Mouse (Mus musculus) A20 (cell line): ENCODE results near the gene Phf1.
"Not testable (repeated sequence)": the region's sequence is repeated elsewhere in the genome, so short reads cannot be mapped to it uniquely, and the experiment has no call there.

Experiments used
- DNase-seq: peaks from one replicate; pipeline ENCODE4 v3.0.0-alpha.2; 2011; ENCODE audit warnings: low read depth, low spot score

The Phf1 gene

DNA sequence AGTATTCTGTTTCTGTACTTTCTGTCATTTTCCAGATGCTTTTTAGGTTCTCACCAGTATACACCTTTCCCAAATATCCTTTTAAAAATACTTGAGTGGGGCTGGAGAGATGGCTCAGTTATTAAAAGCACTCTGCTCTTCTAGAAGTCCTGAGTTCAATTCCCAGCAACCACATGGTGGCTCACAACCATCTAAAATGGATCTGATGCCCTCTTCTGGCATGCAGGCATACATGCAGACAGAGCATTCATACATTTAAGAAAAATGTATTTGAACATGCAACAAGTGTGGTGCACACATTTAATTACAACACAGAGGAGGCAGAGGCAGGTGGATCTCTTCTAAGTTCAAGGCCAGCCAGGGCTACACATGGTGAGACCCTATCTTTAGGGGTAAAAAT is 42.6 kb downstream of the Phf1 start:
- peak; percentile 44 for DNase-seq

DNA sequence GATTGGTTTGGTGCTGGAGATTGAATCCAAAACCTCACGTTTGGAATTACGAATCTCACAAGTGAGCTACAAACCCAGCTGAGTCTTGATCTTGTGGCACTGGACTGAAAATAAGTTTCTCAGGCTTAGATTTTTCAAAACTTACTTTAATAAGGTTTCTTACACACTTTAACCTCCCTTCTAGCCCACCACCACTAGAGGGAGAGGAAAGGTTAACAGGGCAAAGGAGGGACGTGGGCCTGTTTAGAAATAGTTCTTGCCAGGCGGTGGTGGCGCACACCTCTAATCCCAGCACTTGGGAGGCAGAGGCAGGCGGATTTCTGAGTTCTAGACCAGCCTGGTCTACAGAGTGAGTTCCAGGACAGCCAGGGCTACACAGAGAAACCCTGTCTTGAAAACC is 44.5 kb downstream of the Phf1 start:
- DNase-seq = not testable (repeated sequence)

DNA sequence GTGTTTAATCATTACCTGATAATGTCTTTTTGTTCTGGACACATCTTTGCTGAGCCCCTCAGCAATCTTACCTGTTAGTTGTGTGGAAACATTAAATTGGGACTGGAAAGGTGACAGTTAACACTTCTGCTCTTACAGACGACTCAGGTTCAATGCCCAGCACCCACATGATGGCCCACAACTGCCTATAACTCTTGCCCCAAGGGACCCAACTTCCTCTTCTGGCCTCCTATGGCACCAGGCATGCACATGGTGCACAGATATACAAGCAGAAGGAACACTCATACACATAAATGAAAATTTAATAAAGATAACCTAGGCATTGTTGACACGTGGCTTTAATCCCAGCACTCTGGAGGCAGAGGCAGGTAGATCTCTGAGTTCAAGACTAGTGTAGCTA is 46.6 kb downstream of the Phf1 start:
- DNase-seq = peak; percentile 69

DNA sequence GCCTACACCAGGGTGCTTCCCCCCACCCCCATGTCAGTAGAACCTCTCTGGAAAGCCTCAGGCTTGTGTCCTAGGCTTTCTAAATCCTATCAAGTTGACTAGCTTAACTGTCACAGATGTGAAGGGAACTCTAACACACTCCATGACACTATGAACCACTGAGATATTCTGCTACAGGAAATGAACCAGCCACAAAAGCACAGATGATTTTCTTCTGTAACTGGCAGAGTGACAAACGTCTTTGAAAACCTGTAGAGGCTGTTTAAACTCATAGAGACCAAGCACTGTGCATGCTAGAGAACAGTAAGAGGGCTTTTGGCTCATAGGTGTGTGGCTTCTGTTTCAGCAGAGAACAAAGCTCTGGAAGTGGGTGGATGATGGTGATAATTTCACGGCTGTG is 48.2 kb downstream of the Phf1 start:
- DNase-seq = no peak

DNA sequence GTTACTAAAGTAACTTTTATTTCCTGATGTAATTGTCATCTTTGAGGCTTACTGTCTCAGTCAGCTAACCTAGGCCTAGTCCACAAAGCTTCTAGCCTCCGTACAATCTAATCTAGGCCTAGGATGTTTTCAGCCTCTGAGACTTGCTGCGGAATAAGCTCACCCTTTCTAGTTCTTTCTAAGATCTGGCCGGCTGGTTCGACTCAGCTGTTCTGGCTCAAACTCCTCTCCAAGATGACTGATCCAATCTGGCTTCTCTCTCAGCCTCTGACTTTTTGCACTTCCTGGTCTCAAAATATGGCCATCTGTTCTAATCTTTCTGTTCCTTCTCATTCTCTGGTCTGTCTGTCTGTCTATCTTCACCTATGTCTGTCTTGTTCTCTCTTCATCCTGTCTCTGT is 50.5 kb downstream of the Phf1 start:
- no peak for DNase-seq

DNA sequence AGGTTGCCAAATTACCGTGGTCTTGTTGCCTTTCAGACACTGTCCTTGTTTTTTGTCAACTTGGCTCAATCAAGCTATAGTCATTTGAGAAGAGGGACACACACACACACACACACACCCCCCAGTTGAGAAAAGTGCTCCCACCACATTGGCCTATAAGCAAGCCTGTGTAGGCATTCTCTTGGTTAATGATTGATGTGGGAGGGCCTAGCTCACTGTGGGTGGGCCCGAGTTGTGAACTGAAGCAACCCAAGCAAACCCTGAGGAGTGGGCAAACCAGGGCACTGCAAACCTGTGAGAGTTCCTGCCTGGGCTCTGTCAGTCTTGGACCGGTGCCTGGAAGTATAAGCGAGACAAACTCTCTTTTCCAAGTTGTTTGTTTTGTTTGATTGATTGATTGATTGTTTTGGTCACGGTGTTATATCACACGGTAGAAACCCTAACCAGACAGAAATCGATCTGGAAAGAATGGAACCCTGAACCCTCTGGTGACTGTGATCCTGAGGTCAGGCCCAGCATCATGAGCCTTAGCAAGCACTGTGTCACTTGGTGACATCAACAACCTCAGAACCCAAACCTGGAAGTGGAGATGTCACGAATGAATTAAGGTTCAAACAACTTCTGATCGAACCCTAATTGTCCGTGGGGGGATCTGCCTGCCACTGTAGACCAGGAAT is 52.8 kb downstream of the Phf1 start:
- no peak for DNase-seq
